Mouse (Mus musculus) limb, embryonic 13.5 days (tissue): ENCODE measurements around the gene Cry2. TPM values are rescaled to one million over a fixed set of nuclear protein-coding genes. Genes with fewer than 3 reads are reported as not detected.
"Not testable (repeated sequence)": the region's sequence is repeated elsewhere in the genome, so short reads cannot be mapped to it uniquely, and the experiment has no call there.

Source experiments
- ATAC-seq: fragments of 200-750 bp; cut with Nextera tagmentation; 2 replicates; pipeline ENCODE4 v1.8.0; 2017; ENCODE audit warnings: low read depth, moderate number of reproducible peaks, moderate TSS enrichment; ENCODE audit not compliant: low FRiP score
- H3K27ac ChIP-seq: fragments of 300-500 bp; sonication (generic); 2 replicates; pipeline ENCODE4 v1.5.1; 2015; ENCODE audit warnings: inconsistent platforms, mild to moderate bottlenecking, moderate library complexity
- H3K27me3 ChIP-seq: fragments of 300-500 bp; sonication (generic); 2 replicates; pipeline ENCODE4 v1.6.1; 2015; ENCODE audit warnings: mild to moderate bottlenecking, inconsistent platforms
- H3K36me3 ChIP-seq: fragments of 300-500 bp; sonication (generic); 2 replicates; pipeline ENCODE4 v1.6.1; 2015; ENCODE audit warnings: inconsistent platforms, mild to moderate bottlenecking, moderate library complexity
- H3K4me1 ChIP-seq: fragments of 300-500 bp; sonication (generic); 2 replicates; pipeline ENCODE4 v1.6.1; 2015; ENCODE audit warnings: inconsistent platforms
- H3K4me2 ChIP-seq: fragments of 300-500 bp; sonication (generic); replicated peaks from 2 replicates; pipeline ENCODE4 v1.6.1; 2015; ENCODE audit warnings: inconsistent platforms, mild to moderate bottlenecking, moderate library complexity
- H3K4me3 ChIP-seq: fragments of 300-500 bp; sonication (generic); 2 replicates; pipeline ENCODE4 v1.5.1; 2015; ENCODE audit warnings: moderate library complexity, mild to moderate bottlenecking, inconsistent platforms
- H3K9ac ChIP-seq: fragments of 300-500 bp; sonication (generic); 2 replicates; pipeline ENCODE4 v1.6.1; 2015; ENCODE audit warnings: mild to moderate bottlenecking, inconsistent platforms
- H3K9me3 ChIP-seq: fragments of 300-500 bp; sonication (generic); 2 replicates; pipeline ENCODE4 v1.6.1; 2016; ENCODE audit warnings: inconsistent platforms
- WGBS: fragments of 180-500 bp; shearing (Covaris S2); methylation state at CpG from one replicate; pipeline ENCODE4 v1.1.7; 2015; 5-methylcytosine and 5-hydroxymethylcytosine counted together
- polyA plus RNA-seq: library from polyadenylated mRNA; unstranded; fragments of >200 nt; fragmentation: Nextera tagmentation; extraction: Ambion mirVana; gene quantifications from 2 replicates; pipeline ENCODE4 v1.2.1, GENCODE M21; 2015

The Cry2 gene
- polyA plus RNA-seq, 1 experiment from 2014 or later = 34.9 TPM

DNA sequence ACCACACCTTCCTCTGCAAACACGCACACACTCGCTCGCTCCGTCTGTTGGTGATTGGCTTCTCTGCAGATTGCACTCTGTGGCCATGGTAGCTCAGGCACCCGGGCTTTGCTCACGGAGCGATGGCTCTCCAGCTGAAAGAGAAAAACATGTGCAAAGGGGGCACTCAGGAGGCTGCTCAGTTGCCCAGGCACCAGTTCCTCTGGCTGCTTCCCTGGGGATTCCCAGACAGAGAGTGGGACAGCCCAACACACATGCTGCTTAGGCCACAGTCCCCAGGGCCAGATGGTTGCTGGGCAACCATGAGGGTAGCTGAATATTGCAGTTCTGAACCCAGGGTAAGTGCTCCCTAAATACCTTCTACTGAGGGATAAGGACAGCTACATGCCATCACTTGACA lies 28.2 kb downstream of the Cry2 start:
- H3K27me3 ChIP-seq = peaks cover 3% of the 10 kb centered on the region
- H3K4me1 ChIP-seq = peaks cover 6% of the 10 kb centered on the region
- peaks cover 75% of the 10 kb centered on the region for H3K36me3 ChIP-seq
- WGBS = 97% methylated on average over 7 of the region's 7 CpGs
- no peak overlapping the region for H3K9ac ChIP-seq
- H3K4me3 ChIP-seq = no peak overlapping the region
- H3K9me3 ChIP-seq = no peaks in the 10 kb centered on the region
- H3K4me2 ChIP-seq = no peak overlapping the region
- ATAC-seq = no peak
- H3K27ac ChIP-seq = no peak overlapping the region

DNA sequence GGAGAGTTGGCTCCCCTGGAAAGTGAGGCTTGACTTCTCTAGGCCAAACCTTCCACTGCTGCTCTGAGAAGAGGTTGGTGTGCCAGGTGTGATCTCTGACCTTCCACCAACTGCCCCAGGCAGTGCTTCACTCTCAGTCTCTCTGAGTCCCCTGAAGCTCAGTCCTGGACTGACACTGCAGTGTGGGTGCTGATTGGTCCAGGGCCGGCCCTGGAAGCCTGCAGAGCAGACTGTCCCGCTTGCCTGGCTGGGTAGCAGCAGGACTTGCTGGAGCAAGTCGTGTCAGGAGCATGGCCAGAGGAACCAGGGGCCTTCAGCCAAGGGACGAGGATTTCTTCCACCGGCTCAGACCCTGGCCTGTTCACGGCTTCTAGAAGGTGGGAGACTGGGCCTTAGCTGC lies 29.1 kb downstream of the Cry2 start:
- peaks cover 11% of the 10 kb centered on the region for H3K27me3 ChIP-seq
- H3K4me3 ChIP-seq = no peak overlapping the region
- no peak overlapping the region for H3K9ac ChIP-seq
- no peaks in the 10 kb centered on the region for H3K9me3 ChIP-seq
- H3K4me2 ChIP-seq = no peak overlapping the region
- no peak overlapping the region for H3K27ac ChIP-seq
- H3K36me3 ChIP-seq = peaks cover 65% of the 10 kb centered on the region
- peaks cover 11% of the 10 kb centered on the region for H3K4me1 ChIP-seq
- ATAC-seq = no peak
- 83% methylated on average over 6 of the region's 6 CpGs for WGBS

DNA sequence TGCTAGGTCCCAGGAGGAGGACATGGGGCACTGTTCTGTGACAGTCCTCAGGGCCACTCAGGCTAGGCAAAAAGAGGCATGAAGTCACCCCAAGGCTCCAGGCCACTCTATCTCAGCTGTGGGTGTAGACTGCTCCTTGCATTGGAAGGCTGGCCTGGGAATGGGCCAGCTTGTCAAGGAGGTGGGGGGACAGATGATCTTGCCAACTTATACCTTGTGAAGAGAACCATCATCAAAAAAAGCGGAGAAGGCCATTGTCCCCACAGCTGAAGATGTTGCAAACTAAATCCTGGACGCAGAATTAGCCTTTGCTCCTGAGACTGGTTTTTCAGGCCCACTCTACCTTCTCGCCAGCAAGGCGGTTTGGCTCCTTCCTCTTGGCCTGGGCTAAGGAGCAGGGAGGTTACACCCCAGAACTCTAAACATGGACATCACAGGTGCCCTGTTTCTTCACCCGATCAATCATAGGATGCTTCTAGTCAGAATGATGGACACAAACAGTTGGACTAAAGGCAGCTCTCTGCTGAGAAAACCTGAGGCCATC lies 30.0 kb downstream of the Cry2 start:
- peaks cover 57% of the 10 kb centered on the region for H3K36me3 ChIP-seq
- H3K4me1 ChIP-seq = peaks cover 11% of the 10 kb centered on the region
- H3K9me3 ChIP-seq = no peaks in the 10 kb centered on the region
- no peak overlapping the region for H3K9ac ChIP-seq
- no peak for ATAC-seq
- WGBS = 90% methylated on average over 5 of the region's 5 CpGs
- no peak overlapping the region for H3K4me3 ChIP-seq
- no peak overlapping the region for H3K4me2 ChIP-seq
- H3K27ac ChIP-seq = no peak overlapping the region
- peaks cover 19% of the 10 kb centered on the region for H3K27me3 ChIP-seq

DNA sequence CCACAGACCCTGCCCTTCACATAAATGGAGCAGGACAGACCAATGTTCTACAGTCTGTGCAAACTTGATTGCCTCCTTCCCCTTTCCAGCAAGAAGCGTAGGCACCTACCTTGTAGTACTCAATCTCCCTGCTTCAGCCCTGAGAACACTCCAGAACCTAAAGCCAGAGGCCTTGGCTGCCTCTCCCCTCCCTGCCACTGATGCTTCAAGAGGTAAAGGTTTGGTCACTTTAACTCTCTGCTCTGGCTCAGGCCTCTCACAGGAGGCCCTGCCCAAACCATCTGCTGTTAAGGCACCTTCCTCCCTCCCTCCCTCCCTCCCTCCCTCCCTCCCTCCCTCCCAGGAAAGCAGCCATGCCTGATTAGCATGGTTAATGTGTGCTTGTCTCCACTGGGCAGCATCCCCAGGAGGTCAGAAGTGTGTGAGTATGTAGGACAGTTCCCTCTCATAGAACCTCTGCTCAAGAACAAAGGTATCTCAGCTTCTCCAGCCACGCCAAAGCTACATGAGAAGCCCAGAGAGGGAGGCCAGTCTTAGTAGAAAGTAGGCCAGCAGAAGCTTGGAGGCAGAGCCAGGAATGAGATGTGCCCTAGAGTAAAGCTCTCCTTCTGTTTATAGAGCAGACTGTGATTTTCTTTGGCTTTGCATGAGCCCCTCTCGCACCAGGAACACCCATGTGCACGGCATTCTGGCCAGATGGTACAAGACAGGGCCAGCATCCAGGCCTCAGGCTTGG lies 31.1 kb downstream of the Cry2 start:
- H3K27ac ChIP-seq = no peak overlapping the region
- peaks cover 19% of the 10 kb centered on the region for H3K27me3 ChIP-seq
- peaks cover 11% of the 10 kb centered on the region for H3K4me1 ChIP-seq
- 73% methylated on average over 4 of the region's 4 CpGs for WGBS
- no peak overlapping the region for H3K4me3 ChIP-seq
- no peaks in the 10 kb centered on the region for H3K9me3 ChIP-seq
- ATAC-seq = no peak
- H3K4me2 ChIP-seq = no peak overlapping the region
- no peak overlapping the region for H3K9ac ChIP-seq
- peaks cover 46% of the 10 kb centered on the region for H3K36me3 ChIP-seq

DNA sequence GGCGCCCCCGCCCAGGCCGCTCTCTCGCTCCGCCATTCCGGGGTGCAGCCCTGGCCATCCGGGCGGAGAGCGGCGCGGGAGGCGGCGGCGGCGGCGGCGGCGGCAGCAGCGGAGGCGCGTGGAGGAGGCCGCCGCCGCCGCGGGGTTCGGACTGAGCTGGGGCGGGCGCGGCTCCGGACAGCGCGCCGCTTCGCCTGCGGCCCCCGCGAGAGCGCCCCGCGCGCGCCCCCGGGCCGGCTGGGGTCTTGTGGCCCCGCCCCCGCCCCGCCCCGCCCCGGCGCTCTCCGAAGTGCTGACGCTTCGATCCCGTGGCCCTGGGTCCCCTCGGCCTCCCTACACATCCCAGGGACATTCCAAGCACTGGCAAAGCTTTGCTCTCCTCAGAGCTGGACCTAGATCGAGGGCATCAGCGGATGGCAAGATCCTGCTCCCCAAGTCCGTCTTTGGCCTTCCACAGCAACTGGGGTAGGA lies 32.7 kb downstream of the Cry2 start, which contains the start of gene Mapk8ip1:
TSS of gene Mapk8ip1 (minus strand) at position 173 of the 471 bp plus-strand sequence.
- peak within 1 kb of the TSS; percentile 75 for H3K9ac ChIP-seq
- peak within 1 kb of the TSS; percentile 62 for H3K4me3 ChIP-seq
- peaks cover 11% of the 10 kb centered on the region for H3K4me1 ChIP-seq
- H3K9me3 ChIP-seq = no peaks in the 10 kb centered on the region
- peak; percentile 60 for ATAC-seq
- peaks cover 19% of the 10 kb centered on the region for H3K27me3 ChIP-seq
- peaks cover 29% of the 10 kb centered on the region for H3K36me3 ChIP-seq
- H3K4me2 ChIP-seq = peak within 1 kb of the TSS; percentile 86
- WGBS = 1% methylated on average over 34 of the region's 59 CpGs
- no peak within 1 kb of the TSS for H3K27ac ChIP-seq

DNA sequence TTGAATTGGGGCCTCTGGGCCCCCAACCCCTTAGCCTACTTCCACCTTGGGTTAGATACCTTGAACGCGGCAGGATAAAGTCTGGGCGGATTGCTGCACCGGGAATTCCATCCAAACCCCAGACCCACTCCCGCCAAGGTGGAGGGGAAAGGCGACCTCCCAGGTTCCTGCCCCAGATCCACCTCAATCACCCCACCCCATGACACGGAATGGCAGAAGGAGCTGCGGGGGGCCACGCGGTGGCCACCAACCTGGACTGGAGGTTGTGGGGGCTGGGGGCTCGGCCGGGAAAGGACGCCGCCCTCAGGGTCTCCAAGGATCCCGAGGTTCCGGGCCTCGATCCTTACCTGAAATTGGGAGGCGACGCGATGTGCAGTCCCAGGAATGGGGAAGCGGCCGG lies 33.2 kb downstream of the Cry2 start:
- Histone ChIP-seq H3K9ac (peak overlapping the region; percentile 75), H3K9me3 (no peaks in the 10 kb centered on the region), H3K27ac (no peak overlapping the region), H3K27me3 (peaks cover 19% of the 10 kb centered on the region), H3K36me3 (peaks cover 25% of the 10 kb centered on the region), H3K4me3 (peak overlapping the region; percentile 62), H3K4me2 (peak overlapping the region; percentile 86), H3K4me1 (peaks cover 11% of the 10 kb centered on the region)
- WGBS = 6% methylated on average over 18 of the region's 22 CpGs
- 0 out of 2 replicates have a peak, but pooled peaks have one; percentile 8 for ATAC-seq

DNA sequence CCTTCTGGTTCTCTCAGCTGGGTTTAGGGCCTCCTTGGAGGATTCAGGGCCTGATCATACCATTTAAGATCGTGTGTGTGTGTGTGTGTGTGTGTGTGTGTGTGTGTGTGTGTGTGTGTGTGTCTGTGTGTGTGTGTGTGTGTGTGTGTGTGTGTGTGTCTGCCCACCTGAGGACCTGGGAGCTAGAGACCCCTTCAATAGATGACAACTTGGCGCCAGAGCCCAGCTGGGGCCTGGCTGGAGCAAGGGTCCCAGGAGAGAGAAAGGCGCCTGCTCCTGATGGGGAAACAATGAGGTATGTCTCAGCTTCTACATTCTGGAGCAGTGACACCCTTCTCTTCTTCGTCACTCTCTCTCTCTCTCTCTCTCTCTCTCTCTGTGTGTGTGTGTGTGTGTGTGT lies 34.0 kb downstream of the Cry2 start:
- 76% methylated on average over 4 of the region's 4 CpGs for WGBS
- not testable (repeated sequence) for H3K9me3 ChIP-seq, H3K27ac ChIP-seq, H3K4me2 ChIP-seq, ATAC-seq, H3K4me3 ChIP-seq, H3K9ac ChIP-seq
- Histone ChIP-seq H3K4me1 (peaks cover 11% of the 10 kb centered on the region), H3K27me3 (peaks cover 19% of the 10 kb centered on the region), H3K36me3 (peaks cover 17% of the 10 kb centered on the region)

DNA sequence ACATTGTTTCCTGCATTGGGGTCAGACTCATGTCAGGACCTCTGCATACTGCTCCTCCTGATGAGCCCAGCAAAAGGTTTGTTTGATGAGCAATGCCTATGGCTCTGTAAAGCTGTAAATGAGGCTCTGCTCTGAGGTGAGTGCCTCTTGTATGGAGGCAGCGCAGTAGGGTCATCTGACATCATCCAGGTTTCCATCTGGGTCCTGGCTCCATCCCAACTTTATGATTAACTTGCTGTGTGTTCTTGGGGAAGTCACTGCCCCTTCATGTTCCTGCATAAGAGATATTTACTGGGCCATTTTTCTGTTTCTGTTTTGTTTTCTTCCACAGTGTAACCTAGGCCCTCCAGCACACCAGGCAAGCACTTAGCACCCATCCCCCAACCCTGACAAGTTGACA lies 36.4 kb downstream of the Cry2 start:
- Histone ChIP-seq H3K36me3 (no peaks in the 10 kb centered on the region), H3K4me3 (no peak overlapping the region), H3K9me3 (no peaks in the 10 kb centered on the region), H3K9ac (no peak overlapping the region), H3K4me2 (no peak overlapping the region), H3K27me3 (peaks cover 19% of the 10 kb centered on the region), H3K4me1 (peaks cover 19% of the 10 kb centered on the region), H3K27ac (no peak overlapping the region)
- WGBS = 83% methylated on average over 1 of the region's 1 CpGs
- ATAC-seq = no peak

DNA sequence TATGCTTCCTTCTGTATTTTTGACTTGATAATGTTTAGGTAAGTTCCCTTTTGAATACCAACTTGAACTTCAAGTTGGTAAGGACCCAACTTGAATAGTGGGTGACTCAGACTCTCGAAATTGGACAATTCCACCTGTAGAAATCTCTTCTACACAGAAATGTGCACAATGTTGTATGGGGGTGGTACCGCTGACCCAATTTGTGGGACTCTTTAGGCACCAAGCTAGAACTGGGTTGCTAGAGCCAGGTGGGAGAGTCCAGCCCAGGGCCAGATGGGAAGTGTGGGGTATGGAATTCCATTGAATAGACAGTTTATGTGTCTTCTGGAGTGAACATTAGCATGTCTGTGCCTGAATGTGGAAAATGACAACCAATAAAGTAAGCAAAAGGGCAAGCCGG lies 38.3 kb downstream of the Cry2 start:
- WGBS = 77% methylated on average over 3 of the region's 3 CpGs

DNA sequence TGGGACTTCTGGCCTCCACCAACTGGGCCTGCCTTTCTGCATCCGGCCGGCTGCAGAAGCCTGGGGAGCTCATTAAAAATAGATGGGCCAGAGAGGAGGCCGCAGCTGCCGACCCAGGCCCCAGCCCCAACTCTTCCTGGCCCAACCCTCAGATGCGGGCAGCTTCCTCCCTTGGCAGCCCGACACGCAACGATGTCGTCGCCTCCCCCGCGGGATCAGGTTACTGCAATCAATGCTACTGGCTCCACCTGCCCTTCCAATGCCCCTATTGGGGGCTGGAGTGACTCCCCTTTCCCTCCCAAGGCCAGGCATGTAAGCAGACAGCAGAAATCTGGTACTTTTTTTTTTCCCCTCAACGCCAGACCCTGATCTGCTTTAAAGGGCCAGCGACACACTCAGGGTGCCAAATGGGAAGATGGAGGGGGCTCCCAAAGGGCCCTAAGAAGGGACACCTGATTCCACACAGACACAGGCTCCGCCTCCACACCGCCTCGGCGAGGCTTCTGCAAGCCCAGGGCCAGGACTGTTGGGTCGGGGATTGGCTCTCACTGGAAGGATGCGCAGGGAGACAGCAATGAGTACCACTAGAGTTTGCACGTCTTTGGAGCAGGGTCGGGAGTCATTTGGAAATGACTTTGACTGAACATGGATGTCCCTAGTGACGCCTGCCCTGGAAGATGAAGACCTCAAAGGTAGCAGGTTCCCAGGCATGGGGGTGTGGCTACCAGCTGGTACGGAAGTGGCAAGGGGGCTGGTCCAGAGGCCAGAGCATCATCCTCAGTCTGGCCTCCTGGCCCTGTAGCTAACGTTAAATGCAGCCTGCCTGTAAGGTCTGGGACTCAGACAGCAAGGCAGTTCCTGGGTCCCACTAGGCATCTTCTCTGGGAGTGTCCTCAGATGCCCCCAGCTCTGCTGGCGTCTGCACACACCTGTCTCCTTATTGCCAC lies 41.3 kb downstream of the Cry2 start:
- Histone ChIP-seq H3K4me3 (peak overlapping the region; percentile 46), H3K36me3 (no peaks in the 10 kb centered on the region), H3K9me3 (no peaks in the 10 kb centered on the region), H3K4me2 (peak overlapping the region; percentile 73), H3K4me1 (peaks cover 48% of the 10 kb centered on the region), H3K27ac (peak overlapping the region; percentile 86), H3K27me3 (no peaks in the 10 kb centered on the region), H3K9ac (peak overlapping the region; percentile 62)
- peak; percentile 10; the same call in 1 of the 2 replicates for ATAC-seq
- 3% methylated on average over 26 of the region's 26 CpGs for WGBS

More for the DNA sequence above, 38.3 kb downstream of the Cry2 start:
- Histone ChIP-seq H3K9ac (no peak overlapping the region), H3K27ac (no peak overlapping the region), H3K4me3 (no peak overlapping the region), H3K4me1 (peaks cover 28% of the 10 kb centered on the region), H3K4me2 (no peak overlapping the region), H3K9me3 (no peaks in the 10 kb centered on the region), H3K27me3 (peaks cover 15% of the 10 kb centered on the region), H3K36me3 (no peaks in the 10 kb centered on the region)
- no peak for ATAC-seq

DNA sequence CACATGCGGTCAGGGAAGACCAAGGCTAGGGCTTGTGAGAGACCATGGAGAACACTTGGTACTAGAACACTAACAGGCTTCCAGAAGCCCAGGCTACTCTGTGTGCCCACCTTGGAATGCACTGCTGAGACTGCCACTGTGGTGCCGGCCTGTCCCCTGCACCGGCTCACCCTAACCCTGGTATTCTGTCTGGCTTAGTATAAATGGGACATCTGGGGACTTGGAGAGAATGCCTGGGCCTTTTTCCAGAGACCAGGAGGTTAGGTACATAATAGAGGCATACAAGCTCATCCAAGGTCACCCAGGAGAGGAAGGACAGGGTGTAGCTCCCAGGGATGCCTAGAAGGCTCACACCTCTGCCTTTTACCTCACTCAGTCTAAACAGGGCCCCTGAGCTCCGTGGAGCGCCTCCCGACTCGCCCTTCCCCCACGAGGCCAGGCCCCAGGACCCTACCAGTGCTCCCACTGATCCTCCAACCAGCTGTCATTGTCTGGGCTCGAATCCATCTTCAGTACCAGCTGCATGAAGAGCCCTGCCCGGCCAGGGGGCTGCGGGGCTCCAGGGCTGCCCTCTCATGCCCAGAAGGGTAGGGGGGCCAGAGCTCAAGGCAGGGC lies 42.0 kb downstream of the Cry2 start:
- Histone ChIP-seq H3K27ac (peak overlapping the region; percentile 86), H3K4me3 (peak overlapping the region; percentile 46), H3K4me1 (peaks cover 49% of the 10 kb centered on the region), H3K9ac (peak overlapping the region; percentile 62), H3K9me3 (no peaks in the 10 kb centered on the region), H3K4me2 (peak overlapping the region; percentile 73), H3K27me3 (no peaks in the 10 kb centered on the region), H3K36me3 (peaks cover 6% of the 10 kb centered on the region)
- no peak for ATAC-seq
- WGBS = 18% methylated on average over 11 of the region's 11 CpGs
